Mouse (Mus musculus) layer of hippocampus, adult 9-10 months (tissue): ENCODE measurements around the gene Crybg2.

ENCODE experiments used
- DNase-seq: peaks from one replicate; pipeline ENCODE4 v3.0.0; 2022; ENCODE audit warnings: low spot score

The Crybg2 gene

DNA sequence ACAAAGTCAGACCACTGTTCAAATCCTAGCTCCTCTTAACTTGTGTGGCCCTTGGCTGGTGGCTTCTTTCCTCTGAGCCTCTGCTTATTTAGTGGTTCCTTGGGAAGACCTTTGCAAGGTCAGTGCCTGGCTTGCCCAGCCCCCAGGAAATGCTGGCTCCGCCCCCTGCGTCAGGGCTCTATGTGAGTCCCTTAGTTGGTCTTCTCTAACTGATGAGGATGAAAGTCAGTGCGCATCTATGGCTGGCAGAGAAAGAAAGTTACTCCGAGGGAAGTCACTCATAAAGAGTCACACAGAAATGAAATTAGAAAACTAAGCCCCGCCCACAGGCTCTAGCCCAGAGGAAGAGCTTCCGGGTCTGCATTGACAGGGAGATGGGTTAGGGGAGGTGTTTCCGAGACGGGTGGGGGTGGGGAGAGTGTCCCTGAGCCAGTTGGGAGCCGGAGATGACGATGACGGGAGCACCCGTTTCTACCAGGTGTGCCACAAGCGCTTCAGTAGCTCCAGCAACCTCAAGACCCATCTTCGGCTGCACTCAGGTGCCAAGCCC, 2.4 kb upstream of the Crybg2 start:
- no peak for DNase-seq

DNA sequence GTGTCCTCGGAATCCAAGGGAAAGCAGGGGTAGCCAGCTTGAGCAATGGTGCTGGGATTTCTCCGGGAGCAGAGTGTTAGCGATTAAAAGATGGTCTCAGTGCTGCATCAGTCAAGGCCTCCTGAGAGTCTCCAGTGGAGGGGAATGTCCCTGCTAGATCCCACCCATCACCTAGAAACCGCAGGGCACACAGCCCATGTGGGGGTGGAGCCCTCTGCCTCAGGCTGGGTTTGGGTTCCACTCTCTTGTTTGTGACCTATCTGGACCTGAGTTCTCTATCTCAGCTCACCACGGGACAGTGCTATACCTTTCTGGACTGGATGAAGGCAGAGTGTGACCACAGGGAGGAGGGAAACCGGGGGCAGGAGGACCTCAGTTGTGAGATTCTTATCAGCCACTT, 1.7 kb upstream of the Crybg2 start:
- no peak for DNase-seq

DNA sequence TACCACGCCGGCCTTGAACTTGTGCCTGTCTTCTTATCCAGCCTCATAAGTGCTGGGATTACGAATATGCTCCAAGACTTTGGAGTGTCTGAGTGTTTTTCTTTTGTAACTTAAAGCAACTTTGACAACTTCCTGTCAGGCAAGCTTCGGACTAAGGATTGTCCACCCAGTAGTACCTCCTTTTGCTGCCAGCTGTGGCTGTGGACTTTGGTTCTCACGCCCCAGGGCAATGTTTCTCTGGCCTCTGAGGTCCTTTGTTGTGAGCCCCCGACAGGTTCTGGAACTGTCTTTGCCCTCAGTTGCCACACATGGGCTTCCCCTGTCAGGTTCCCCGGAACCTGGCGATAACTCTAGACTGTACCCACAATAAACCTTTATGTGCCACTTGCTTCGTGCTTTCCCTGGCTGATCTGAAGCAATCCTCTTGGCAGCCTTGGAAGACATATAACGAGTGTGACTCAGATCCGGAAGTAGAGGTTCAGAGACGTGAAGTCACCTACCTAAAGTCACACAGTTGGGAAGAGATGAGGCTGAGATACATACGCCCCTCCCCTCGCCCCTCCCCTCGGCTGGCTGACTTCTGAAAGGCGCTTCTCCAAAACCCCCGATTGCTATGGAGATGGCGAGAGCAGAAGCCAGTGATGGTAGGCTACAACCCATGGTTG, 683 bp downstream of the Crybg2 start:
- DNase-seq: no peak

DNA sequence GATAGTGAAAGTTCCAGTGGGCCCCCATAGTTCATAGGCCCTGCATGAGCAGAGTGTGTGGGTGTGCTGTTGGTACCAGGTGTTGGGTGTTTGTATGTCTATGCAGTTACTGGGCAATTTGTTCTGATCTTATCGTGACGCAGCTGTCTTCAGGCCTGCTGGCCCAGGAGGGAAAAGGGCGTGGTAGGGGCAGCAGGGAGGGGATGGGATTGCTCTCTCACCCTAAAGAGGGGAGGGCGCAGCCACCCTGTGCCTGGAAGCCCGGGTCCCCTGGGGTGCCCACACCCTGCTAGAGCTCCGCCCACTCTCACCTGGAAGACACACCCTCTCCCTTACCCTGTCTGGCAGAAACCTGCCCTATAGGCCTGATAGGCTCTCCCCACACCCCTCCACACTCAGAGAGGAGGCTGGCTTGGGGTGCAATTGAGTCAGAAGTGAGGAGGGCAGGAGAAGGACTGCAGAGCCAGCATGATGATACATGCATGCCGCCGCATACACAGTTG, 1.4 kb downstream of the Crybg2 start:
- no peak for DNase-seq

DNA sequence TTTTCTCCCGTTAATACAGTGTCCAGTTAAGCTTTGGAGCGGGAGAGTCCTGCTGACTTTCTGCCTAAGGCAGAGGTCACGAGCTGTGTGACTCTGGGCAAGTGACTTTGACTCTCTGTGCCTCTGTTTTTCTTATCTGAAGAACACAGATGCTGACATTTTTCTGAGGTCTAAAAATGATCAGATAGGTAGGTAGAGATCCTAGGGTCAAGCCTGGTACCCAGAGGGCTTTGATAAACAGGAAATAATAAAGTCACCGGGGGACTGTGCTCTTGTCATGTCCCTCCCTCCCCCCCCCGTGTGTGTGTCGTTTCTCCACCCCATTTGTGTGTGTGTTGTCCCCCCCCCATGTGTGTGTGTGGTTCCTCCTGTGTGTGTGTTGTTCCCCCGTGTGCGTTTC, 1.9 kb downstream of the Crybg2 start:
- no peak for DNase-seq

DNA sequence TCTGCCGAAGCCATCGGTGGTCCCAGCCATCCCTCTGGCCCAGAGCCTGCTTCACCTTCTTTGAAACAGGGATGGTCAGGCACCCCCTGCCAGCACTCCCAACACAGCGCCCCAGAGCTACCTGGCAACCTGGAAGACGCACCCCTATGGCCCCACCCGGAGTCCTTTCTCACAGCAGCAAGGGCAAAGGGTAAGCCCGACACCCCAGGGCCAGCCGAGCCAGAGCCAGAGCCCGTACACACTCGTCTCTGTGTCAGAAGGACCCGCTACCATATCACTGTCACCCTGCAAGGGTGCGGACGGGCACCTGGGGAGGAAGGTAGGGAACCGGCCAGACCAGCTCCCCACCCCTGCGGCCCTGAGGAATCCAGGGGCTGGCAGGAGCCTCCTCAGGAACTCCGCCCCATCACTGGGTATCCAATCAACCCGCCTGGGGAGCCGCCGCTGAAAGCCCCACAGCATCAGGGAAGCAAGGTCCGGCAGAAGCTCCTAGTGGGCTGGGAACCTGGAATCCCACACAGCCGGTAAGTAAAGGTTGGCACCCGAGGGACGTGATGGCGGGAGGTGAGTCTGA, 4.9 kb downstream of the Crybg2 start:
- no peak for DNase-seq

DNA sequence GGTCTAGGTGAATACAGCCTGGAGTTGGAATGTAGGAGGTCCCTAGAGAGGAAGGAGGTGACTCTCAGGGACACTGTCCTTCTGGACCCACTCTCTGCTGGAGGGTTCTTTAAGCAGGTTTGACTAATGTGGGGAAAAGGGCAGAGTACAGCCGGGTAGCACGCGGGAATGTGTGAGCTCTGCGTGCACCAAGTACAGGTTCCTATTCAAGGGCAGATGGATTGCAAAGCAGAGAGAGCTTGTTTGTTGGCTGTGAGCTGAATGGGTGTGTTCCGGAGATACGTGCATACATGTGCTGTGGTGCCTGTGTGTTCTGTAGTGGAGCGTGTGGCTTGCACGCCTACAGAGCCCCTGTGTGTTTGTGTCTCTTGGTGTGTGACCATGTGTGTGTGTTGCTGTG, 6.8 kb downstream of the Crybg2 start:
- no peak for DNase-seq

DNA sequence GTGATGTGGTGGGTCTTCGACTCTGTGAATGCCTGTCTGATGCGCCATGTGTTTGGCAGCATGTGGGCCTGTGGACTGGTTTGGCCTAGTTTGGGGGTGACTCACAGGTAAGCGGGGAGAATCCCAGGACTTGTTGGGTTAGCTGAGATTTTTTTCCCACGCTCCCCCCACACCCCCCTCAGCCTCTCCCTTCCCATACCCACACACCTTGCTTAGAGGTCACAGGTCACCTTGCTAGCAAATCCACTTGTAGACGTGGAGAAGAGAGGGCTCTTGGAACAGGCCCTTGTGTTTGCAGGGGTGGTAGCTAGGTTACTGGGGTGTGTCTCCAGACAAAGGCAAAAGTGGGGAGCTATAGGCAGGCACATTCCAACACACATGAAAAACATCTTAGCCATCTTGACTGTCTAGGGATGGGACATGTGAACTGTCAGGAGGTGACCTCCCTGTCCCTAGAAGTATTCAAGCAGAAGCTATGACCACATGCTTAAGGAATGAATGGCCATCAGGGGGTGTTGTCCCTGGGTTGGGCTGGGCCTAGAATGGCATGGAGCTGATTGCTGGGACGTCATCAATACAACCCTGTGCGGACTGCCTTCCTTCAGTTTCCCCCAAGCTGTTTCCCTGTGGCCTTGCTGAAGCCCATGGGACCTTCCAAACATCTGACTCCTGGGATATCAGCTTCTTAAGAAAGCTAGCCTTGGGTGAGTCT, 7.4 kb downstream of the Crybg2 start:
- DNase-seq: no peak

DNA sequence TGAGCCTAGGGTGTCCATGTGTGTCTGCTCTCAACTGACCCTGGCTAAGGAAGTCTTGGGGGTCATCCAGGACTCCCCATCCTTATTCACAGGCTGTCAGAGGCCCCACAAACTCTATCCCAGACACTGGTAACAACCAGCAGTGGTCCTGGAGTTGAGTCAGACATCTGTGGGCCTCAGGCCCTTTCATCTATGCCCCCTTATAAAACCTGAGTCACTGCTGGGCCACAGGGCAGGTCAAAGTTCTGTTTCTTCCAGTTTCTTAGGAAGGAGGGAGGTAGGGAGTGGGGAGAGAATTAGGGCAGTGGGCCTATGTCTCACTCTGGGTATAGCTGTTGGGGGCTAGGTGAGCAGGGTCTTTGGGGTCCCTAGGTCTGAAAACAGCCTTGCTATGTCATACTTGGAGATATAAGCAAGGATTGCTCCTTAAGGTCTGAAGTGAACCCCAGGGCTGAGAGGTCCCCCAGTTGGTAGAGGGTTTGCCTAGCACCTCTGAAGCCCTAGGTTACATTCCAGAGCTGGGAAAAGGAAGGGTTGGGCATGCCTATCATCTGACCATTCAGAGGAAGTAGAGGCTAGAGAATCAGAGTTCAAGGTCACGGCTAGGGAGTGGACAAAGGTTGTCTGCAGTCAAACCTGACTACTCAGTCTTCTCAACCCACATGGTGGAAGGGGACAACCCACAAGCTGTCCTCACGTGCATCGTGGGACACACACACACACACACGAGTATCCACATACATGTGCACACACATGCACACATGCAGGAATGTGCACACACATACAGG, 8.4 kb downstream of the Crybg2 start:
- DNase-seq: no peak

DNA sequence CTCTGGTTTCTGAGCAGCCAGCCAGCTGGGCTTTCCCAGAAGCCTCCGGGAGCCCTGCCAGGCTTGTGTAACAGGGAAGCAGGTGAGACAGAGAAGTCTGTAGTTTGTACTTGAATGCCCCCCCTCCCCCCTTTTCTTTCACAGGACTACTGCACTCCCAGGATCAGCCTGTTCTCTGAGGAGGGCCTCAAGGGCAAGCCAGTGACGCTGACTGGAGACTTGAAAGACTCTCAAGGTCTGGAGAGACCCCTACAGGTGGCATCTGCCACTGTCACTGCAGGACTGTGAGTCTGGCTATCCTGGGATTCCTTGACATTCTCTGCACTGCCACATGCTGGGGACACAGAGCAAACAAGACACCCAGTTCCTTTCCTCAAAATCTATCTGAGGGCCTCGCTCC, 18.1 kb downstream of the Crybg2 start:
- DNase-seq: no peak

DNA sequence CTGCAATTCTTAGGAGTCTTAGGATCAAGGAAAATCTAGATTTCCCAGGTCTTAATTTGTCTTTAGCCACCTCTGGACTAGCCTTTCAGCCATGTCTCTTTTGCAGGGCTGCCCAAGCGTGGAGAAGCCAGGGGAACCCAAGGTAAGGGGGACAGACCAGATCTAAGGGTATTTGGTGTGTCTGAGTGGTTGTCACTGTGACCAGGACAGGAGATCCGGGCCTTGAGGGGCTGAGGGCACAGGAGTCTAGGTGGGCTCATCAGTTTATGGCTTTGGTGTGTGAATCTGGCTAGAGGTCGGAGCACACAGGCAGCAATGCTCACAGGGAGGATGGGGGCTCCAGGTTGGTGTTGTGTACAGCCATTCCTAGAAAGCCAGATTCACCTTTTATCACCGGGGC, 20.1 kb downstream of the Crybg2 start:
- no peak for DNase-seq

DNA sequence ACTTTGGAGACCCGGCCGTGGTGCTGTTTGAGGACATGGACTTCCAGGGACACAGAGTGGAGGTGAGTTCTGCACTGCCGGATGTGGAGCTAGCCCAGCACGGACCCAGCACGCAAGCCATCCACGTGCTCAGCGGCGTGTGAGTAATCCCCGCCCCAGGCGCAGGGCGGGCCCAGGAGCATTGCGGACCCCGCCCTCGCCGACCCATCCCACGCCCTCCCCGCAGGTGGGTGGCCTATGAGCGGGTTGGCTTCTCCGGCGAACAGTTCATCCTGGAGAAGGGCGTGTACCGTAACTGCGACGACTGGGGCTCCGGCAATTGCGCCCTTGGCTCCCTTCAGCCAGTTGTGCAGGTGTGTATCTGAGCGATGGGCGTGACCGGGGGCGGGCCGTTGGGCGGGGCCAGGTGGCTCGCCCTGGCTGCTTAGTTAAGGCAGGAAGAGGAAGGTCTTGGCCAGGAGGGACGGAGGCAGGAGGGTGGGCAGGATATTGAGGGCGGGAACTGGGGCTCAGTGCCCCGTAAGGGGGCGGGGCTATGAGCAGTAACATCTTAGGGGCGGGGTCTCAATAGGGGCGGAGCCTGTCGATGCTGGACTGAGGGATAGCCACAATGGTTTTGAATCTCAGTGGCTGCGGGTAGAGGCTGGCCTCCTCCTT, 21.2 kb downstream of the Crybg2 start:
- DNase-seq: no peak

DNA sequence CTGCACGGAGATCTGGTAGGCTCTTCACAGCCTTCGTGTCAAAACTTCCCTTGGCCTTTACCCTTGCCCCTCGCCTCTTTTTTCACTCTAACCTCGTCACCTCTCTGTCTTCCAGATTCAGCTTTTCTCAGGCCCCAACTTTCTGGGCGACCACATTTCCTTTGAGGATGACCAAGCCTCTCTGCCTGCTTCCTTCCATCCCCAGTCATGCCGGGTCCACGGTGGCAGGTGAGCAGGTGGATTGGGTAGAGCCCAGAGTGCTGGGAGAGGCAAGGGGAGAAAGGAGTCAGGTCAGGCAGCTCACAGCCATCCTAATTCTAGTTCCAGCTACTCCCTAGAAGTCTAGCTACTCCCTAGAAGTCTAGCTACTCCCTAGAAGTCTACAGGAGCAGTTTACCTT, 21.8 kb downstream of the Crybg2 start:
- DNase-seq: no peak

DNA sequence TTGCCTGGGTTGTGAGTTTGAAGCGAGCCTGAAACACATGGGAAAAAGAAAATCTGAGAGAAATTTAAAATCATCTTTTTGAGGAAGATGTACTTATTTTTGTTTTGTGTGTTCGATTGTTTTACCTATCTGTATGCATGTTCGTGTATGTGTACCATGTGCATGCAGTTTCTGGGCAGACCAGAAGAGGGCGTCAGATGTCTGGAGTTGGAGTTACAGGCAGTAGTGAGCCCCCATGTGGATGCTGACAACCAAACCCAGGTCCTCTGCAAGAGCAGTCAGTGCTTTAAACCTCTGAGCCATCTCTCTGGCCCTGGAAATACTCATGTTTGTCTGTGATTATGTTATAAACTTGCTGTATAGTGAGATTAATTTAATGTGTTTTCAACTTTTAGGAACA, 24.4 kb downstream of the Crybg2 start:
- no peak for DNase-seq

DNA sequence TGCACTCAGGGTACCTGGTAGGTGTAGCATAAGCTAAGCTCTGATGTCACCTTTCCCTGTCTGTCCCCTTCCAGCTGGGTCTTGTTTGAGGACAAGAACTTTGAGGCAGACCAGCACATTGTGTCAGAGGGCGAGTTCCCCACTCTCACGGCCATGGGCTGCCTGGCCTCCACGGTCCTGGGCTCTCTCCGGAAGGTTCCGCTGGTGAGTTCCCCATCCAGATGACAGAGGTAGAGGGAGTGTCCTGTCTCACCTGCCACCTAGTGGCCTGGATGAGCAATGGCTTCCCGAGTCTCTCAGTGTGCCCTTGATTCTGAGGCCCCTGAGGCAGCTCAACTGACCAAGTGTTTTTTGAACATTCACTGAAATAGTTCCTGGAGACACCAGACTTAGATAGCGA, 26.8 kb downstream of the Crybg2 start:
- no peak for DNase-seq

DNA sequence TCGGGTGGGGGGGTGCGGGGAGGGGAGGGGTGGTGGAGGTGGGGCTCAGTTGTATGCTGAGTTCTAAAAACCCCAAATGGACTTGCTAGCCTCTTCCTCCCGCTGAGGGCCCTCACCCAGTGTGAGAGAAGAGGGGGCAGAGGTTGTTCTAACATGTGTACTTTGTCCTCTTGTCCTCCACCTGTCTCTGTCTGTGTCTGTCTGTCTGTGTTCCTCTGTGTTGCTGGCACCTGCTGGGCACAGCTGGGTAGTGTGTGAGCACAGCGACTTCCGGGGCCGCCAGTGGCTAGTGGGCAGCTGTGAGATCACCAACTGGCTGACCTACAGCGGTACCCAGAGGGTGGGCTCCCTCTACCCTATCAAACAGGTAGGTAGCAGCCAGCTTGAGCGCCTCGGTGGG, 28.4 kb downstream of the Crybg2 start:
- DNase-seq: no peak

DNA sequence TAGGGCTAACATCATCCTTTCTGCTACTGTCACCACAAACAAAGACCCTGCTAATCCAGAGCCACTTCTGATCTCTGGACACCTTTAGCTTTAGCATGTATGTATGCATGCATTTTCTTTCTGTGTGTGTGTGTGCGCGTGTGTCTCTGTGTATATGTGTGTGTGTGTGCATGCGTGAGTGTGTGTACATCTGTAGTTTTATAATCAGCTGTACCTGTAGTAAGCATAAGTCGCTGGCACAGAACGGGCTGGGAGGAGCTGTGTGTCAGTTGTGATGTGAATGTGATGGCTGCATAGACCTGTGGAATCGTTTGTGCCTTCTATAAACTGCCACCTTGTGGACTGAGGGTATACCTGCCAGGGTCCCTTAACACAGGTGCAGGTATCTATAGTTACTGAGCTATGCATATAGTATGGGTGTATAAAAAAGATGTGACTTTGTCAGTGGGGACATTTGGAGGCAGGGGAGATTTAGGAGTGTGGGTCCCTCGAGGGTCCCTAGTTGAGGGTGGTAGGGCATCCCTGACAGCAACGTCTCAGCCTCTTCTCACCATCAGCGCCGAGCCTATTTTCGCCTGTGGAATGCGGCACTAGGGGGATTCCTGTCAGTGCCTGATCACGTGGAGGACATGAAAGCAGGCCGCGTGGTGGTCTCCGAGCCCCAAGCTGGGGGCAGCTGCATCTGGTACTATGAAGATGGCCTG, 30.1 kb downstream of the Crybg2 start:
- DNase-seq: no peak

DNA sequence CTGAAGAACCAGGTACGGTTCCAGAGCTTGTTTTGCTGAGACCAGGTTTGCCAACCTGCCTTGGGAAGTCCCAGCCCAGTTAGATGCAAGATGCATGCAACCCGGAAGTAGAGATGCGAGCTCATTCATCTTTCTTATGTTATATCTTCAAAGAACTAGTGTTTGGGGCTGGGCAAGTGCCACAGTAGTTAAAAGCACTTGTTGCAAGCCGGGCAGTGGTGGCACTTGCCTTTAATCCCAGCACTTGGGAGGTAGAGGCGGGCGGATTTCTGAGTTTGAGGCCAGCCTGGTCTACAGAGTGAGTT, 30.6 kb downstream of the Crybg2 start:
- DNase-seq: no peak

DNA sequence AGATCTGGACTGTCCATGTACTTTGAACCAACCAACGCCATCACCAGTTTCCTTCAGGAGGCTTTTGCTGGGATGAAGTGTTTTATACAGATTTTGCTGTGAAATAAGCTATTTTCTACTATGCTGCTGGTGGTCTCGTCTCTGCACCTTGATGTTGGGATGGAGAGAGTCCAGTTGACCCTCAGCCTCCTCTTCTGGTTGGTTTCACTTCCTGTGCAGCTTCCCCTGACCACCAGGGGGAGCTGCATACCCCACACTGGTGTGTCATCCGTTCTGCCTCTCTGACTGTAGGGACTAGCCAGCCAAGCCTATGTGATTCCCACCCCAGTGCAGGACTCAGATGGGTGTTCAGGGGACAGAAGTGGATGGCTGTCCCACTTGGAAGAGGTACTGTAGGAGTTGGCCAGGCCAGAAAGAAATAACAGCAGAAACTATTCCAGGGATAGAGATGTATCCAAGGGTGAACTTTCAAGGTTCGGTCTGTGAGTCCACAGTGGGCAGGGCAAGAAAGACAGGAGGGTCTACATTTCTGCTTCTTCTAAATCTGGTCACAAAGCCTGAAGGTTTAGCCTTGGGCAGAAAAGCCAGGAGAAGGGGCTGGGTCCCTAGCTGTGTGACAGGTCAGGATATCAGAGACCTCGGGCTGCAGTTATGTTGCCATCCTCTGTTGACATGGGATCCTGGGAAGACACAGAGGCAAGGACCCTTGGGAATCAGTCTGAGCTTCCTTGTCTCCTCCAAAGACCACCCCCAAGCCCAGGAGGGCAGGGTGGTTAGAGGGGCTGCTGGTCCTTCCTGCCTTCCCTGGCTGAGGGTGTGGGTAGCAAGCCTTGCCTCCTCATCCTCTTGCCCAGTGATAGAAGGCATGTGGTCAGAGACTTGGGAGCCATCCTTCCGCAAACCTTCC, 32.0 kb downstream of the Crybg2 start:
- DNase-seq: no peak

DNA sequence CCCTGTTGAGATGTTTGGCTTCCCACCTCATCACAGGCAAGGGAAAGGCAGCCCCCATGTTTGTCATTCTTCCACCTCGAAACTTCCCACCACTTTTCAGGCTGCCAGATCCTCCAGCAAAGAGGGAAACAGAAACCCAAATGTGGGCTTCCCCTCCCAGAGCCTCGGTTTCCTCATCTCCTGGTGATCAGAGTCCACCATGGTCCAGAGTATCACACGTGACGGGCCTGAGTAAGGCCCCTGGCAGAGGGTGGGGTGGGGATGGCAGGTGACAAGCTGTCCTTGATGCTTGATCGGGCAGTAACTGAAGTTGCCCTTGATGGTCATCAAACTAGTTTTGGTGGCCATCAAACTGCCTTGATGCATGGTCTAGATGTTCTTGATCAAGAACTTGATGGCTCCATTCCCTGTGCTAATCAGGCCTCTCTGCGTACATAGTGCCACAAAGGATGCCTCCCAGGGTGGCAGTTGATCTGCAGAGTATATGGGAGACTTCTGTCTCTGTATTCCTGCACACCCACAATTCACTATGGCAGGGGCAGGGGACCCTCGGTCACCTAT, 33.5 kb downstream of the Crybg2 start:
- no peak for DNase-seq
